12 mouse cellular contexts compared by ENCODE assay signal in the genomic region with DNA sequence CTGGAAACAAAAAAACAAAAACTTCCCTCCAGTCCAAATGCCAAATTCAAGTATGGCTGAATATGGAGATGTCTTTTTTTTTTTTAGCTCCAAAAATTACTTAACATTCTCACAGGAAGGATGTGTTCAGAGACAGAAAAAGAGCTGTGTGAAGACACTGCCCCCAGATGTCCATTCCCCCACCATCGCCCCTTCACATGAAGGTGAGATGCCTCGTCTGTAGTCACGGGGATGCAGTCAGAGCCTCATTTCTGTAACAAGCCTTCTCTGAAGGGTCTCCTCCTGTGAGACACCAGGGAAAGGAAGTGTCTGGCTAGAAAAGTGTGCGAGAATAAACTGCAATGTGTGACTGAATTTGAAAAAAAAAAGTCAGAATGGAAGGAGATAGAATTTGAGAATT.
"Had no signal": no experiment of that assay in that cellular context is flagged by ENCODE, and none has a peak within 500 bp of the region (broad histone marks: within the 10 kb centered on the region; RNA-seq: fewer than 3 reads in every experiment).

No protein-coding gene starts in this region.

- H3K36me3 ChIP-seq: intestine, embryonic 15.5 days; midbrain, embryonic 10.5 days; neural tube, embryonic 15.5 days had no signal

- ATAC-seq: intestine, embryonic 15.5 days; lung, postnatal 0 days had no signal

- H3K27ac ChIP-seq: intestine, embryonic 15.5 days; liver, embryonic 14.5 days; midbrain, embryonic 10.5 days; neural tube, embryonic 15.5 days had no signal

- H3K4me2 ChIP-seq: intestine, embryonic 15.5 days; neural tube, embryonic 15.5 days had no signal

- H3K4me3 ChIP-seq: intestine, embryonic 15.5 days; midbrain, embryonic 10.5 days; myocyte; neural tube, embryonic 15.5 days had no signal

- H3K27me3 ChIP-seq: intestine, embryonic 15.5 days; neural tube, embryonic 15.5 days had no signal

- H3K9ac ChIP-seq: intestine, embryonic 15.5 days; liver, embryonic 14.5 days; neural tube, embryonic 15.5 days had no signal

- DNase-seq: kidney, adult 18-20 months; kidney, postnatal 25 days; lung, adult 18-20 months; lung, postnatal 4 days; midbrain, embryonic 14.5 days; thymus, postnatal 4 days had no signal

- H3K4me1 ChIP-seq: intestine, embryonic 15.5 days; neural tube, embryonic 15.5 days had no signal

- H3K9me3 ChIP-seq: intestine, embryonic 15.5 days; midbrain, embryonic 10.5 days; neural tube, embryonic 15.5 days had no signal
